Mouse (Mus musculus) stomach, postnatal 0 days (tissue): ENCODE data around the gene Mfsd6l.

Source experiments
- CTCF ChIP-seq: IDR thresholded peaks from 2 replicates; pipeline ENCODE4 v1.5.1; 2016; ENCODE audit warnings: antibody characterized with exemption, low read depth, mild to moderate bottlenecking, moderate library complexity
- EP300 ChIP-seq: optimal IDR thresholded peaks from 2 replicates; pipeline ENCODE3; 2016; ENCODE audit warnings: antibody characterized with exemption

GRCm38 (mm10) chr11:68519815-68520214 is 36.2 kb upstream of the Mfsd6l start:
- no peak for TF ChIP-seq EP300
- TF ChIP-seq CTCF, result no peak
